Mouse (Mus musculus) inflammation-experienced regulatory T-cells (primary cell): ENCODE measurements around the gene Ska2. TPM values are rescaled to one million over a fixed set of nuclear protein-coding genes. Genes with fewer than 3 reads are reported as not detected.

ENCODE experiments used
- polyA plus RNA-seq, 2 experiments: library from polyadenylated mRNA; unstranded; fragments of 100-300 nt; shearing (Covaris generic); gene quantifications; one replicate each; pipeline ENCODE4 v1.2.1; 2017

The Ska2 gene
- polyA plus RNA-seq = 10 to 100 TPM in 1 of 2 experiments, 1 to 10 TPM in 1; 8.5 to 16.6 TPM

GRCm38 (mm10) chr11:87108755-87109518 lies at the start of gene Ska2:
Ska2 (plus strand) TSS chr11:87109234.

GRCm38 (mm10) chr11:87073866-87074440 lies 35.1 kb upstream of the Ska2 start, which contains the start of gene Gdpd1:
Gdpd1 (minus strand) TSS chr11:87074062.

DNA sequence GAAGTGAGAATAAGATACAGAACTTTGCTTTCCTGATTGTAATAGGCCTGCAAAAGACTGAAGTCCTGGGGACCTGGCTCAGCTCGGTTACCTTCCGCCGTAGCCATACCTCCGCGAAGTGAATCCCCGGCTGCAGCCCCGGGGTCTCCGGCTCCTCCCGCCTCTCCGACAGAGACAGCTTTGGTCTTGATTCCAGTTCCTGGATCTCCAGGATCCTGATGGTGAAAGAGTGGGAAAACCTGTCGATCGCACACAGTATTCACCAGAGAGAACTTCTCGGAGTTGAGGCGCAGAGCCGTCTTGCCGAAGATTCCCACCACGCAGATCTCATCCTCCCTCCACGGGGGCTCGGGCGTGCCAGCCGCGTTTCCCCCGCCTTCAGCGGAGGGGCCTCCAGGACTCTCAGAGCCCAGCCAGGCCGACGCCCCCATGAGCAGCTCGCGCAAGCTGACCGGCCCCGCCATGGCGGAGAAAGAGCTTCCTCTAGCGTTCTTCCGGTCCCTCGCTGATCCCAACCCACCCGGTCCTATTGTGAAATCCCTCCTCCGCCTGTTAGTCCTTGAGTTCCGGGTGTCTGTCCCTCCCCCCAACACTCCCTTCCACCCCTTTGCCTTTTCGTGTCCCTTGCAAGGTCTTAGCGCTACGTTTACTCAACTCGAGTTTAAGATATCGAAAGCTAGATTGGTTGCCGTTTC lies 22.6 kb upstream of the Ska2 start, which contains the start of gene Smg8:
Smg8 (minus strand) TSS at position 485 of the 695 bp plus-strand sequence.

GRCm38 (mm10) chr11:87108409-87108754 lies 652 bp upstream of the Ska2 start, which contains the start of gene Prr11:
Prr11 (minus strand) TSS chr11:87108708.

DNA sequence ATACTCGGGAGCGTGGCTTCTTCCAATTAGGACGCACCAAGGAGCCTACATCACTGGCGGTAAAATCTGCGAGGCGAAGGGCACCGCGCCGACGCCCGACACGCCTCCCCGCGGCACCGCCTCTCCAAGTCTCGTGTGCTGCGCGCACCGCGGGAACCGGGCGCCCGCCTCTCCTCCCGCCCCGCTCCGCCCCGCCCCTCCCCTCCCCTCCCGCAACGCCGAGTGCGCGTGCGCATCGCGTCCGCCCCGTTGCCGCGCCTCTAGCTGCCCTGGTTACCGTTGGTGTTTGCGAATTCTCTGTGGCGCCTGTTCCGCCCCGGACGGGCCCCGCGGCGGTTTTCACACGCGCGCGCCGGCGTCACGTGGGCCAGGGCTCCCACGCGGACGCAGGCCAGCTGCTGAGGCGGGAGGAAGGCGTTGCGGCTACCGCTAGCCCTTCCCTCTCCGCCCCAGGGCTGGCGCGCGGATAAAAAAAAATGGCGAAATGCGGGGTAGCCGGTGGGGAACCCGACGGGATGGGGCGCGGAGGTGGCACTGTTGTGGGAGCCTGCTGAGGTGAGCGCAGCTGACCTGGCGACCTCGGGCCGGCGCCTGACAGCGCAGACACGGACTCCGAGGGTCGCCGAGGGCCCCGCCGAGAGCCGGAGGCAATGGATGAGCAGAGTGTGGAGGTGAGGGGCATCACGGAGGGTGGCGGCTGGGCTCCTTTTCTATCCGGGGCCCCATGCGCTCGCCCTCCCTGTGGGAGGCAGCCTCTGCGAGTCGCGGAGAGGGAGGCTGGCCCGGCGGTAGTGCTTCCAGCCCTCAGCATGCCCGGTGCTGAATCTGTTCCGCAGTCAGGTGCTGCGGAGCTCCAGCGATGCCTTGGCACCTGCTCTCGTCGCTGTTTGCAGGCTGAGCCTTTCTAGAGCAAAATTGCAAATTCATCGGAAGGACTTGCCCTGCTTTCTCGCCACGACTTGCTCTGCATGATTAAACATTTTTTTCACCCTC lies 18.1 kb downstream of the Ska2 start, which contains the start of gene Trim37:
Trim37 (plus strand) TSS at position 254 of the 993 bp plus-strand sequence.

Other genes with a start within 250 kb of the Ska2 start
- 1 to 10 TPM; 2.5 to 2.7 TPM for gene Ypel2, start 115.5 kb upstream of the Ska2 start, polyA plus RNA-seq
- gene Gdpd1, start 35.2 kb upstream of the Ska2 start, polyA plus RNA-seq = under 1 TPM; 0.23 to 0.46 TPM
- gene Smg8, start 22.5 kb upstream of the Ska2 start, polyA plus RNA-seq = 10 to 100 TPM; 21.0 to 26.1 TPM
- gene Prr11, start 526 bp upstream of the Ska2 start, polyA plus RNA-seq = under 1 TPM; 0.20 to 0.36 TPM
- gene Trim37, start 17.8 kb downstream of the Ska2 start, polyA plus RNA-seq = 10 to 100 TPM; 11.4 to 14.5 TPM
- 1 to 10 TPM in 1 of 2 experiments, under 1 TPM in 1; 0.19 to 3.0 TPM for gene Ppm1e, start 249.8 kb downstream of the Ska2 start, polyA plus RNA-seq